Mouse (Mus musculus) natural killer cell, adult 2 months (primary cell): Measurements from ENCODE around the gene Rab11fip3.

Experiments
- DNase-seq, 2 experiments: peaks; one replicate each; pipeline ENCODE4 v3.0.0; 2022; ENCODE audit warnings: low spot score in 2 of 2

Gene Rab11fip3

DNA sequence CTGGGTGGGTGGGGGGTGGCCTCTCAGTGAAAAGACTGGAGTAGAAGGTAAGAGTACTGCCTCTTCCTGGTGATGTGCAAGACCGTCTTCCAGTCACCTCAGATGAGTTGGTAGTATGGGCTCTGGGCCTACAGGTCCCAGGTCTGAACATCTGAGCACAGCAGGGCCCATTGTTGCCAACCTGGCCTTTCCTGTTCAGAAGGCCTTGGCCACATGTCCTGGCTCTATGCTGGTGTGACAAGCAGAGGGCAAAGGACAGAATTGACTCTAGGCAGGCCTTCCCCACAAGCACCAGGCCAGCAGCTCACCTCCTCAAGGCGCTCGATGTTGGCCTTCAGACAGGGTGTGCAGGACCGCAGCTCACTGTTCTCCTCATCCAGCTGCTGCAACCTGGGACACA is 77.1 kb downstream of the Rab11fip3 start:
- no peak for DNase-seq

DNA sequence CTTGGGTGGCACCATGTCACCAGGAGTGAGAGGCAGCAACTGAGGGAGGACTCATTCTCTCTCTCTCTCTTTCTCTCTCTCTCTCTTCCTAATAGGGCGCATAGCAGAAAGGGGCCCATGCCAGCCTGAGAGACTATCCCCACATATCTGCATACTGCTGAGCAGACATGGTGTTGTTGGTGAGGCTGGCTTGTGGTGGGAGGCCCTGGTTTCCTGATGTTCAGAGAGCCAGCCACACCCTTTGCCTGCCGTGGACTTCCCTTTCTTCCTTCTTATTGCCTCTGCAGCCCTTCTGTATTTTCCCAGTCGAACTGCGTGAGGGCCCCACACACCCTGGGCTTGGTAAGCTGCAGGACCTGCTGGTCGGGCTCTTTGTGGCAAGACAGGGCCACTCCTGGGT is 79.0 kb downstream of the Rab11fip3 start:
- no peak for DNase-seq

DNA sequence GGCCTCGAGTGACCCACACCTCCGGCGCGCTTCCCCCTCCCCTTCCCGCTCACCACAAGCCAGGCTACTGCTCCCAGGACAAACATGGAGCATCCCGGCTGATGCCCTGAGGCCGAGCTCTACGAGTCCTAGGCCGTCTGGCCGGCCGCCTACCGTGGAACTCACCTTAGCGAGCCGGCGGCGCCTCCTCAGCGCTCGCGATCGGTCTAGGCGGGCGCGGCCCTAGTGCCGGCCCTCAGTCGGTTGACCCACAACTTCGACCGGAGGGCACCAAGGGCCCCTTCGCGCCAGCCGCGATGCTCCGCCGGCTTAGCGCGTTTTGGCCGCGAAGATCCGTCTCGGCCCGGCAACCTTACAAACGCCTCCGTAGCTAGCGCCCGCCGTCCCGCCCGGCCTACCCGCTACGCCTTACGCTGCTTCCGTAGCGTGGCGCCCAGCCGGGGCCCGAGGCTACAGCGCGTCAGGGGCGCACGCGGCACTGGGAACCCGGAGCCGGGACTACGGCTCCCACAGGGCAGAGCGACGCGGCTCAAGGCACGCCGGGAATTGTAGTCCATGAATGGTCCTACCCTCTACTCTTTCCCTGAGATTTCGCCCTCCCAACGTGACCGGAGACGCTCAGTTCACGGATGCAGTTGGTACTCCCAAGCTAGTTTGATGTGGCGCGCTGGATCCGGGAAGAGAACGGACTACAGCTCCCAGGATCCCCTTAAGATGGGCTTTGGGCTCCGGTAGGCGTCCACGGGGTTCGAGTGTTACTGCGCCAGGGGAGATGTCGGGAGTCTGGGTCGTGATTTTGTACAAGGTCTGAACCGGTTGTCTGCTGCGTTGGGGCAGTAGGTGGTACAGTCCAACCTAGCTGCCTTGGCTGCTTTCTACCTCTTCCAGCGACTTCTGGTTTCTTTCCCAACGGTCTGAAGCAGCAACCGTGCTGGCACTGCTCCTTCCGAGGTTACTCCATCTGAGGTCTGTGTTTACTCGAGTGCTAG is 83.8 kb downstream of the Rab11fip3 start, which contains the start of gene Capn15:
TSS of gene Capn15 (minus strand) at position 491 of the 989 bp plus-strand sequence.
- peak; percentile 74 to 85 for DNase-seq

DNA sequence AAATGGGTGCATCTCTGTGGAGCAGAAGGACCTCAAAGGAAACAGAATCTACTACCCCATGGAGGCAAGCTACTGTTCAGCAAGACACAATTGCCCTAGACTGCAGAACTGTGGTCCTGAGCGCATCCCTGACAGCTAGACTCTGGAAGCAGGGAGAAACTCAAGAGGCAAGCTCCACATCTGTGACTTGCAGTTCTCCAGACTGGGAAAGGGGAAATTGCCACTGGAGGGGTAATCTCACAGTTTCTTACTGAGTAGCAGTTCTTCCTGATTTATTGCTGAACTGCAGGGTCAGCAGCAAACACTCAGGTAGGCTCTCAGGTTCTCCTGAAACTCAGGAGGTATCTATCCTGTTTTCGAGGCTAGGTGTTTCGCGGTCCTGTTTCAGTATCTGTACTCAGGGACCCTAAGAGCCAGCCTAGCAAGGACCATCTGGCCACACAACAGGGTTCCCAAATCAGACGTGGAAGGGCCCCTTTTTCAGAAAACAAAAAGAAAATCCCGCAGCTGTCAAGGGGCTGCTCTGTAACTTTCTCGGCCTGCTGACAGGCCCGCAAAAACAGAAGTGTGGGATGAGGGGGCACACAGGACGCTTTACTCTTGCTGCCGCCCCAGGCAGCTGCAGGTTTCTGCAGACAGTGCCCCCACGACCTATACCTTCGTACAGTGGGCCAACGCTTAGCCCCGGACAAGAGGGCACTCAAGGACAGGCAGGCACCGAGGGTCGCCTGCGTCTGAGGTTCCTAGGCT is 84.6 kb downstream of the Rab11fip3 start:
- DNase-seq, result no peak

GRCm38 (mm10) chr17:25984066-25984465 is 85.3 kb downstream of the Rab11fip3 start:
- DNase-seq, result no peak

DNA sequence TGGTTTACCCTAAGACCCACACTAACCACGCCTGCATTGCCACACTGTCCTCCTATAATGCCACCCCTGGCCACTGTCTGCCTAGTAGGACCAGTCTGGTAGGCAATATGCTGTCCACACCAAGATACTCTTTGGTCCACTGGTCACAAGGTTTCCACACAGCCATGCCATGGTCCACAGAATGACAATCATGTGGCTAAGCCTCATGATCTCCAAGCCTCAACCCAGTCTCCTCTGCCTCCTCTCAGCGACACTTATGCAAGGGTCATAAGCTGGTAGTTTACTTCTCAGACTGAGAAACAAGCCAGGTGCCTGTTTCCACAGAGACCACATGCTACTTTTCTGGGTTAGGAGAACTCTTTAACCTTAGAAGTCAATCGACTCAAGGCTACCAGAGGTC is 86.4 kb downstream of the Rab11fip3 start:
- DNase-seq, result no peak

DNA sequence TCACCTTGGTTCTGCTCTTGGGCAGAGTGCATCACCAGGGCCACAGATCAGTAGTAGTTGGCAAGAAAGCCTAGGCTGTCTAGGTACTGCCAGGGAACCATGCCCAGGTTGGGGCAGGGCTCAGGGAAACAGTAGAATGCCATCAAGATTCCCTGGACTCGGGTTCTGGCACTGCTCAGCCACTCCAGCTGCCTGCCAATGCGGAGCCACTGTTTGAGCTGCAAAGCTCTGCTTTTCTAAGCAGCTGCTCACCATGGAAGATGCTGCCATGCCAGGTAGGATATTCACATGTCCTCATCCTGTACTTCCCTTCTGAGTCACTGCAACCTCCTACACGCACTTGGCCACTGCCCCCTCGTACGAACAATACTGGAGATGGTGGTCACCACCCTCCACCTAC is 88.5 kb downstream of the Rab11fip3 start:
- no peak for DNase-seq

GRCm38 (mm10) chr17:25979829-25980738 is 89.3 kb downstream of the Rab11fip3 start:
- DNase-seq, result no peak

- DNase-seq, result peak in 1 of 2 experiments; percentile 13
Measured at GRCm38 (mm10) chr17:25970954-25971707, 98.2 kb downstream of the Rab11fip3 start.

- DNase-seq, result no peak
Measured at GRCm38 (mm10) chr17:25970448-25970847, 98.9 kb downstream of the Rab11fip3 start.

- DNase-seq, result no peak
Measured at GRCm38 (mm10) chr17:25968176-25968575, 101.2 kb downstream of the Rab11fip3 start.

DNA sequence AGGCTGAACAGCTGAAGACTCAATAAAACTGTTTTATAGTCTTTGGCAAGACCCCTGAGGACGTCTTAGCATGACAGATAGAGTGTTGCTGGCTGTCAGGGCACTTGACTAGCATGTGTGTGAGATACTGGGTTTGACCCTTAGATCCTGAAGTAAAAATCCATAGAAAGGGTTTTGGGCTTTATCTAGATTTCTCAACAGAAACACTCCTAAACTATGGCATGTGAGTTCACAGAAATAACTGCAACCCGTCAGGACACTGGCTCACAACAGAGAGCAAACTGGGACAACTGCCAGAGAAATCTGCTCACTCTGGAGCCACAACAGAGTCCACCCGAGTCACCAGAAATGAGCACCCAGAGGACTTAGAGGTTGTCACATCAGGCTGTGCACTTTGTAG is 101.7 kb downstream of the Rab11fip3 start:
- DNase-seq, result no peak

GRCm38 (mm10) chr17:25964271-25964670 is 105.1 kb downstream of the Rab11fip3 start:
- DNase-seq, result no peak

DNA sequence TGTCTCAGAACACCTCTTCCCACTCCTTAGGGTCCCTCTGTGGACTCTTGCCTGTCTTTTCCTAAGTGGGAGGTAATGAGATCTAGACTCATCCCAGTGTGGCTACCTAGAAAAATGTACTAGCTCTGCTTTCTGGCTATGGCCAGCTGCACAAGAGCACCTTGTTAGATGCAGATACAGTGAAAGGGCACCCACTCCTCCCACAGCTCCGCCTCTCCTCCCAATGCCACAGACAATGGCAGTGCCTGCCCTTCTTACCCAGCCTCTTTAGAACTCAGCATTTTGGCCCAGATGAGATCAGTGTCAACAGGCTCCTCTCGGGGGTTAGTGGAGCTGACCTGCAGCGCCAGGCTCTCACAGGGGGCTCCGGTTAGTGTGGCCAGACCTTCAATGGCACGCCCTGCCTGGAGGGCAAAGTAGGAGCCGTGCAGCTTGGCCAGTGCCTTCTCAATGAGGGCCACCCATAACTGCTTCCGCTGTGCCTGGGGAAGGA is 106.9 kb downstream of the Rab11fip3 start:
- DNase-seq, result no peak

DNA sequence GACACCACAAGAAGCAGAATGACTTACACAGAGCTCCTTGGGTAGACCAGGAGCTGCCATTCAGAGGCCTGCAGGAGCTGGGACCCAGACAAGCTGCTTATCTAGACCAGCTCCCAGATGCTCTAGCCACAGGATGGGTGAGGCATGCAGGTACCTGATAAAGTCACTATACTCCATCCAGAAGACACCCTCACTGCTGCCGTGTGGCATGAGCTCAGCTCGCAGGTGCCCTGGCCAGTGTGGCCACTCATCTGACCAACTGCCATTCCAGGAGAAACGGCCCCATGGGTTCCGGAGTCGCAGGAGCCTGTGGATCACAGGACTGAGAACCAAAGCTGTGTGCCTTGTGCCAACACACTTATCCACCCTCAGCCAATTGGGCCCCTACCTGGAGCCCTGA is 107.8 kb downstream of the Rab11fip3 start:
- no peak for DNase-seq

- no peak for DNase-seq
Measured at GRCm38 (mm10) chr17:25959630-25960467, 109.5 kb downstream of the Rab11fip3 start.

DNA sequence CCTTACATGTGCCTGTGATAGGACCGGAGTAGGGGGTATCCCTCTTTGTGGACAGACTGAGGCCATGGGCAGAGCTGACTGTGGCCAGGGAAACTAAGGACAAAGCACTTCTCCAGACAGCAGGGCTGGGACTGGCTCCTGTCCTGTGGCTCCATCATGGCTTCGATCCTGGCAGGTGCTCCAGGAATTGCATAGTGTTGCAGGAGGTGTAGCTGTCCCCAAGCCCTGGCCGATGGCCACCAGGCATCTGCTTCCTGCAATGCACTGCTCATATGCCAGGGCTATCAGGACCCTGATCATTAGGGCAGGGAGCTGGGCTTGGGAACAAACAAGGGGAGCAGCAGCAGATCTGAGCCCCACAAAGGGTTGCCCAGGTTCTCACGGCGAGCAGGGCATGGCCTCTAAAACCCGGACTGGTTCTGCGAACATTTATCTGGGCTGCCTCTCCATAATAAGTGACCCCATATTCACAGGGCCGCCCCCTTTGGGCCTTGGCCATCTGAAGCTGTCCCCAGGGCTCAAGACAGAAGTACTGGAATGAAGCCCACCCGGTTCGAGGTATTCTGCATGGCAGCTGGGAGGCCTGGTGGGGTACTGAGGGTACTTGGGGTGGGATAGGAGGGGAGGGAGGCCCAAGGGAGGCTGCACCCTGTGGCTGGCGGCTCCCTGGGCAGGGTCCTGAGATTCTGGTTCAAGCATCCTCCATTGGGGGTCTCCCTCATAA is 110.4 kb downstream of the Rab11fip3 start:
- DNase-seq, result no peak

DNA sequence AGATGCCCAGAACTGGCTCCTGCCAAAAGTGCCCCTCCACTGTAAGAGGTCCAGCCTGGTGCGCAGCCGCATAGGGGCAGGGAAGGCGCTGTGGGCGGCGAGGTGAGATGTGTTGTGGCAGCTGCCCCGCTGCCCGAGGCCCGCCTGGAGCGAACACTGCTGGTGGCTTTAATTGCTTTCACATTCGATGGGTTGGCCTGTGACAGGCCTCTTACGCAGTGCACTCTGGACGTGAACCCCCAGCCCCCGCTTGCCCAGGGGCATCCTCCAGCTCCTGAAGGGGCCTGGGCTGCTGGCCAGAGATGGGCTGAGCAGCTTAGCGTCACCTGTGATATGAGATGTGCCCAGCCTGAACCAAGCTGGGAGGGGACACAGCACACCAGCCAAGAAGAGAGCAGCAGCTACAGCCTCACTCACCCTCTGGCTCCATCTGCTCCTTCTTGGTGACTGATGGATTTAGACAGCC is 111.7 kb downstream of the Rab11fip3 start:
- DNase-seq, result no peak

DNA sequence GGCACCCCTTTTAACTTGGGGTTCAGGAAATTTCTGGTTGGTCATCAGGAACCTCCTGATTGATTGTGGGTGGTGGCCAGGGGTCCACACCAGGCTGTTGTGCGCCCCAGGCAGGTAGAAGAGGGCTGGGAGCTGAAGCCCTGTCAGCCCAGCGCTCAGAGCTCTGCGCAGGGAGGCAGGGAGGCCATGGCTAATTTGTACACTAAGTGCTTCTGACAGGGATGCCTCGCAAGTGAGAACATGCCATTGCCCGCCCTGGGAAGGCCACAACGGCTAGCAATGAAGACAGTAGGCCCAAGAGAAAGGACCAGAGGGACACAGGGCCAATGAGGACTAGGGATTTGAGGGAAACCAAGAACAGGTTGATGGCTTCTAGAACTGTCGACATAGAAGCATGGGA is 112.7 kb downstream of the Rab11fip3 start:
- no peak for DNase-seq
